Mouse (Mus musculus): ENCODE measurements around the gene Mttp. TPM values are rescaled to one million over a fixed set of nuclear protein-coding genes. Genes with fewer than 3 reads are reported as not detected.

Gene Mttp
- polyA plus RNA-seq, 1 experiment, result 0.02 TPM

DNA sequence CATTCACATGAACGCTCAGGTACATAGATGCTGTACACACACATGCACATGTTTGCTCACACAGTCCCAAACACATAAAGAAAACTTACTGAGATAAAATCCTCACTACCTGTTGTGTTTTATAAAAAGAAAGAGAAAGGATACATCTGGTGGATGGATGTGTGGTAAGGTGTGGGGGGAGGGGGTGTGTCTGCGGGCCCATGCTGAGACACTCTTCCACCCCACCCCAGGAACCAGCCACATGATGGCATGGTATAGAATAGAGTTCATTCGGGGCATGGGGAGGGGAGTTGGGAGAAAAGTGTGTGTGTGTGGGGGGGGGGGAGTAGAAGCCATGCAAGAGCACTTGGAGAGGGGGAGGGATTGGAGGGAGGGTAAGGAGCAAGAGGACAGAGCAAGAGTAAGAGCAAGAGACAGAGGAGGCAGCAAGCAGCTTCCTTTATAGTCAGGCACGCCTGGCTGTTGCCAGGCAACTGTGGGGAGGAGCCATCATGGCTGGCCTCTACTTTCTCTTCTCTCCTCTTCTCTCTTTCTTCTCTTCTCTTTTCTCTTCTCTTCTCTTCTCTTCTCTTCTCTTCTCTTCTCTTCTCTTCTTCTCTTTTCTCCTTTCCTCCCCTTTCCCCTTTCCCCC is 17.9 kb upstream of the Mttp start:
- Histone ChIP-seq H3K4me3 (replicated peaks) (no peak overlapping the region), H3K27me3 (ENCODE audit: control insufficient read depth) (no peaks in the 10 kb centered on the region), H3K9me3 (ENCODE audit: control insufficient read depth, low read length) (no peaks in the 10 kb centered on the region), H3K4me1 (ENCODE audit: control insufficient read depth) (no peaks in the 10 kb centered on the region), H3K36me3 (ENCODE audit: control insufficient read depth) (no peaks in the 10 kb centered on the region; the same call in 1 of the 2 replicates)
- no peak for TF ChIP-seq GATA1 (IDR thresholded peaks at IDR 0.05; ENCODE audit: low read length)
- TF ChIP-seq TAL1 (IDR thresholded peaks at IDR 0.05; ENCODE audit: low read length), result no peak

DNA sequence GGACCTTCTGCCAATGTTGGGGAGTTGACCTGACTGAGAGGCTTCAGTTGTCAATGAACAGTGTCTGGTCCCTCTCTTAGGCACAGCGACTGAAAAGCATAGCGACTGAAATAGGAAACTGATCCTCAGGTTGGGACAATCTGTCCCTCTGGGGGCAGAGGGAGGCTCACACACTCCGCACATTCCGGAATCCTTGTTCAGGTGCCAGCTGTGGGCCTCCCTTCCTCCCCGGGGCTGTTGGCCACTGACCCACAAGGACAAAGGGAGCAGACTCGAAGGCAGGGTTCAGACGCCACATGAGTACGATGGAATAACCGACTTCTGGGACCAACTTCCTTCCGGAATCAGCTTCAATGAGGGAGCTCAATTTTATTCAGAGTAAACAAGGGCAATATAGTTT is 16.9 kb upstream of the Mttp start:
- TF ChIP-seq GATA1 (IDR thresholded peaks at IDR 0.05; ENCODE audit: low read length) (no peak), TAL1 (IDR thresholded peaks at IDR 0.05; ENCODE audit: low read length) (no peak)
- Histone ChIP-seq H3K4me3 (replicated peaks) (no peak overlapping the region), H3K9me3 (ENCODE audit: control insufficient read depth, low read length) (no peaks in the 10 kb centered on the region), H3K27me3 (ENCODE audit: control insufficient read depth) (no peaks in the 10 kb centered on the region), H3K4me1 (ENCODE audit: control insufficient read depth) (no peaks in the 10 kb centered on the region), H3K36me3 (ENCODE audit: control insufficient read depth) (peaks cover 2% of the 10 kb centered on the region)

GRCm38 (mm10) chr3:138156651-138157050 is 11.9 kb upstream of the Mttp start:
- Histone ChIP-seq H3K9me3 (ENCODE audit: control insufficient read depth, low read length) (no peaks in the 10 kb centered on the region), H3K27me3 (ENCODE audit: control insufficient read depth) (no peaks in the 10 kb centered on the region), H3K4me1 (ENCODE audit: control insufficient read depth) (no peaks in the 10 kb centered on the region), H3K4me3 (replicated peaks) (no peak overlapping the region), H3K36me3 (ENCODE audit: control insufficient read depth) (peaks cover 34% of the 10 kb centered on the region)
- TF ChIP-seq GATA1 (IDR thresholded peaks at IDR 0.05; ENCODE audit: low read length) (no peak), TAL1 (IDR thresholded peaks at IDR 0.05; ENCODE audit: low read length) (no peak)

DNA sequence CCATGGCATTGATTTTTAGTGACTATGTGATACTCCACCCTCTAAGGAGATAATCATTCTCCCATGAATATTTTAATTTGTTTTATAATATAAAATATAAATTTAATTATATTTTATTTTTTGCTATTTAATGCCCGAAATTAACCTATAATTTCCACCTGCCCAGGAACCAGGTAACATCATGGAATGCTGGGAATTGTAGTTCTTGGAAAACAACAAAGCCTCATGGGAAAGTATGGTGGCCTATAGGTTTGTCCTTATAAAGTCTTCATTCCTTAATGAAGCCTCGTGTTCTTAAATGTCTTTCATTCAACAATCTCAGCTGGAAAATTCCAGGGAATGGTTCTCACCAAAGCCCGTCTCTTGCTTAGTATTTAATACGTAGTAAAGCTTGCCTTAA is 10.3 kb upstream of the Mttp start:
- Histone ChIP-seq H3K9me3 (ENCODE audit: control insufficient read depth, low read length) (no peaks in the 10 kb centered on the region), H3K27me3 (ENCODE audit: control insufficient read depth) (no peaks in the 10 kb centered on the region), H3K4me1 (ENCODE audit: control insufficient read depth) (no peaks in the 10 kb centered on the region), H3K36me3 (ENCODE audit: control insufficient read depth) (peaks cover 45% of the 10 kb centered on the region), H3K4me3 (replicated peaks) (no peak overlapping the region)
- TF ChIP-seq GATA1 (IDR thresholded peaks at IDR 0.05; ENCODE audit: low read length) (no peak), TAL1 (IDR thresholded peaks at IDR 0.05; ENCODE audit: low read length) (no peak)

GRCm38 (mm10) chr3:138148811-138149210 is 4.0 kb upstream of the Mttp start:
- H3K4me3 ChIP-seq (replicated peaks), result no peak overlapping the region
- TF ChIP-seq GATA1 (IDR thresholded peaks at IDR 0.05; ENCODE audit: low read length) (no peak), TAL1 (IDR thresholded peaks at IDR 0.05; ENCODE audit: low read length) (no peak)
- no peaks in the 10 kb centered on the region for H3K27me3 ChIP-seq (ENCODE audit: control insufficient read depth)
- no peaks in the 10 kb centered on the region for H3K9me3 ChIP-seq (ENCODE audit: control insufficient read depth, low read length)
- peaks cover 48% of the 10 kb centered on the region for H3K36me3 ChIP-seq (ENCODE audit: control insufficient read depth)
- peaks cover 4% of the 10 kb centered on the region for H3K4me1 ChIP-seq (ENCODE audit: control insufficient read depth)

DNA sequence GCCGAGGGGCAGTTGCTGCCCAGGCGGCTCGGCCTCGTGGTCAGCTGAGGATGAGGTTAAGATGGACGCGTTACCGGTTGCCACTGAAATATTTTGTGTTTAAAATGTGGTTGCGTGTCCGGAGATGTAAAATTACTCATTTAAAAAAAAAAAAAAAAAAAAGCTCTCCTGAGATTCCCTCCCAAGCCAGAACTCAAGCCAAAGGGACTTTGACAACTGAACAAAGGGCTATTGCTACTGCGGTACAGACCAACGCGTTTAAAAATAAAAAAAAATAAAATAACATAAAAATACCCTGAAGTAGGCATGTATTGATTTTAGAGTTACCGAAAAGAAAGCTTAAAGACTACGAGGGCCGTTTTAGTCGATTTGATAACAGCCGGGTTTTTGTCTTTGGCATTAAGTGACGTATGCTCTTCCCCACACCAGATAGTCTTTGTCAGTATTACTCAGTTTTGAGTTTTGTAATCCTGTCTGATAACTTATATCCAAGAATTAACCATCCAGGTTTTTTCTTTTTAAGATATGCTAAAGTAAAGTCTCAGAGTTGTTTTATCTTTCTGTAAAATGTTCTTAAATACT is 617 bp downstream of the Mttp start:
- Histone ChIP-seq H3K4me1 (ENCODE audit: control insufficient read depth) (peaks cover 14% of the 10 kb centered on the region), H3K9me3 (ENCODE audit: control insufficient read depth, low read length) (no peaks in the 10 kb centered on the region), H3K4me3 (replicated peaks) (peak overlapping the region; percentile 95), H3K27me3 (ENCODE audit: control insufficient read depth) (no peaks in the 10 kb centered on the region), H3K36me3 (ENCODE audit: control insufficient read depth) (peaks cover 15% of the 10 kb centered on the region)
- TF ChIP-seq TAL1 (IDR thresholded peaks at IDR 0.05; ENCODE audit: low read length) (no peak), GATA1 (IDR thresholded peaks at IDR 0.05; ENCODE audit: low read length) (no peak)

GRCm38 (mm10) chr3:138143315-138144059 is 1.3 kb downstream of the Mttp start, which contains the start of gene Trmt10a:
Gene Trmt10a (plus strand): TSS chr3:138143448.
- Histone ChIP-seq H3K27me3 (ENCODE audit: control insufficient read depth) (no peaks in the 10 kb centered on the region), H3K4me1 (ENCODE audit: control insufficient read depth) (peaks cover 14% of the 10 kb centered on the region), H3K36me3 (ENCODE audit: control insufficient read depth) (peaks cover 8% of the 10 kb centered on the region), H3K9me3 (ENCODE audit: control insufficient read depth, low read length) (no peaks in the 10 kb centered on the region), H3K4me3 (replicated peaks) (peak within 1 kb of the TSS; percentile 95)
- TF ChIP-seq GATA1 (IDR thresholded peaks at IDR 0.05; ENCODE audit: low read length) (no peak), TAL1 (IDR thresholded peaks at IDR 0.05; ENCODE audit: low read length) (no peak)

- peaks cover 3% of the 10 kb centered on the region; the same call in 1 of the 2 replicates for H3K9me3 ChIP-seq (ENCODE audit: control insufficient read depth, low read length)
- peak overlapping the region; percentile 95 for H3K4me3 ChIP-seq (replicated peaks)
- H3K27me3 ChIP-seq (ENCODE audit: control insufficient read depth), result no peaks in the 10 kb centered on the region
- peaks cover 8% of the 10 kb centered on the region for H3K36me3 ChIP-seq (ENCODE audit: control insufficient read depth)
- H3K4me1 ChIP-seq (ENCODE audit: control insufficient read depth), result peaks cover 14% of the 10 kb centered on the region
- TF ChIP-seq GATA1 (IDR thresholded peaks at IDR 0.05; ENCODE audit: low read length) (no peak), TAL1 (IDR thresholded peaks at IDR 0.05; ENCODE audit: low read length) (no peak)
These were observed 1.9 kb downstream of the Mttp start for GRCm38 (mm10) chr3:138142733-138143314.
